Mouse (Mus musculus): ENCODE results near the gene Scn1a. TPM values are rescaled to one million over a fixed set of nuclear protein-coding genes. Genes with fewer than 3 reads are reported as not detected.

Scn1a gene
- total RNA-seq, 2 experiments from 2014 or later, result 64.0 to 68.5 TPM

DNA sequence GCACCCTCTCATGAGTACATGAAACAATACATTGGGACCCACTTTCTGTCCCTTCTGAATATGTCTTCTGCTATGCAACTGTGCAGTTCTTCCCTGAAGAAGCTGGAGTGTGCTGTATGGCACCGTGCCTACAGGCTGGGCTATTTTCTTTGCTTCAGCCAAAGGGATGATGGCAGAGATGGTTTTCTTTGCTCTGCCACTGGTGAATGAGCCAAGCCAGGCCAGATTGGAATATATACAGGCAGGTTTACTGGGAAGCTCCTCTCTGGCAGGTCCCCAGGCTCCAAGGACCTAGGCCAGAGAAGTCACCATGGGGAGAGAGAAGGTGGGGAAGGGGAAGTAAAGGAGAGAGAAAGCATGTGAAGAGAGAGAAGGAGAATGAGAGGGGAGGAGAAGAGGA is 200.3 kb downstream of the Scn1a start:
- no peak for DNase-seq

DNA sequence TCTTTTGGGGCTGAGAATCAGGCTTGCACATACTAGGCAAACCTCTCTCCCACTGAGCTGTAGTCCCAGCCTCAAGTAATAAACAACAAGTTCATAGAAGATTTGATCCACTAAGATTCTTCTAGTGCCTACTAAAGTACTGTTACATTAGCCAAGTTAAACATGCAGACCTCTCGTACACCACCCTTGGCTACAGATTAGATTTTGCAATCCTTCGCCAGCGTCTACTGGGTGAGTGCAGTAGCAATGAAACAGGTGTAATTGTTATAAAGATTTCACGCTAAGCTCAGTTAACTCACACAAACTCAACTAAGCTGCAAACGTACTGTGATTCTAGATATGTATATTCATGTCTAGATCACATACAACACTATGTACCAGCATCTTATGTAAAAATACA is 201.8 kb downstream of the Scn1a start:
- no peak for DNase-seq

DNA sequence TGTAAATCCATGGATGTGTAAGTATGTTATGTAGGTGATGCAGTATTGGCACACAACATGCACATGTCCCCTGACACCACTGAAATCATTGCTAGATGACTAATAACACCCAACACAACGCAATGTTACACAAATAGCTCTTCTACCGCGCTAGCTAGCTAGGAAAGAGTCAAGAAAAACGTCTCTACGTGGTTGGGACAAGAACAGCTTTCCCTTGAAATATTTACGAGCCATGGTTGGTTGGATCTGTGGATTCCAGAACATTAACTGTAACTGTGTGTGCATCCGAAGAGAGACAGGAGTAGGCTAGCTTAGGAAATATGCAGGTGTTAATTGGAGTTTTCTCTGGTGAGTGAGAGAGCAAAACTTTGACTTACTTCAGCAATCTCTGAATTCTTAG is 219.7 kb downstream of the Scn1a start:
- DNase-seq, result no peak

Other genes starting within 250 kb of the Scn1a start
- 10 to 100 TPM; 10.9 to 12.9 TPM for gene Ttc21b, start 184.2 kb downstream of the Scn1a start, total RNA-seq (2021)
- gene Scn9a, start 194.1 kb upstream of the Scn1a start, total RNA-seq (2021), result 1 to 10 TPM; 3.7 to 3.9 TPM

All from layer of hippocampus, postnatal 36 days (tissue).